Mouse (Mus musculus): ENCODE data around the gene AY358078.
"Not testable (repeated sequence)": the region's sequence is repeated elsewhere in the genome, so short reads cannot be mapped to it uniquely, and the experiment has no call there.

The AY358078 gene

DNA sequence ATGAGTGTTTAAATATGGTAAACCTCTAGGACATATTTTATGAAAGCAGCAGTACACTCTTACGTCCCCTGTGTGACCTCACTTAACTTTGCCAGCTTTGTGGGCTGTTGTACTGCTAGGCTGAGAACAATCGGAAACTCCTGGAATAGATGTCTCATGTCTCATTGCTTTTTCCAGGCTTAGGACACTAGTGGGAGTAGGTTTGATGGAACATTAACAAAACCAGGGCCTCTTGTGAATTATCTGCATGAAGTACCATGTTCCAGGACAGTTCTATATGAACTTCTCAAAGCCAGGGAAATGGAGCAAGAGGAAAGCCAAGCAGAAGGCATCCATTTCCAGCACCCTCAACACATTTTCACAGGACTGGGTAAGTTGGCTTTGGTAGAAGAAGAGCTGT, at the start of gene AY358078:
TSS of gene AY358078 (plus strand) at position 301 of the 400 bp plus-strand sequence.
- DNase-seq, result no peak

DNA sequence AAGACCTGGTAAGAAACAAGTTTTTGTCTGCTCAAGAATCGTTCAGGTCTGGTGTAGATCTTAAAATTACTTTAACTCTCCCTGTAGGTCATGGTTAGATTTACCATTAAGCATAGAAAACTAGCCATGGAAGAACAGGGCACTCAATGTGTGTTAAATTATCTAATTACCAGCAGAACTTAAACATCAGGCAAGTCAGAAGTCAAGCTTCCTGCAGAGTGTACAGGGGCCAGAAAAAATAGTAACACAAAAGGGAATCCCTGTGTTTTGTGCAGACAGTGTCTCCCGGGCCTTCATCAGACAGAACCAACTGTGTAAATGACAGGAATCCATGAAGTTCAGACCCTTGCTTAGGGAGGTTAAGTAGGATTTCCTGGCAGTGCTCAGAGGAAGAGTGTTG, 43.9 kb upstream of the AY358078 start:
- no peak for DNase-seq

DNA sequence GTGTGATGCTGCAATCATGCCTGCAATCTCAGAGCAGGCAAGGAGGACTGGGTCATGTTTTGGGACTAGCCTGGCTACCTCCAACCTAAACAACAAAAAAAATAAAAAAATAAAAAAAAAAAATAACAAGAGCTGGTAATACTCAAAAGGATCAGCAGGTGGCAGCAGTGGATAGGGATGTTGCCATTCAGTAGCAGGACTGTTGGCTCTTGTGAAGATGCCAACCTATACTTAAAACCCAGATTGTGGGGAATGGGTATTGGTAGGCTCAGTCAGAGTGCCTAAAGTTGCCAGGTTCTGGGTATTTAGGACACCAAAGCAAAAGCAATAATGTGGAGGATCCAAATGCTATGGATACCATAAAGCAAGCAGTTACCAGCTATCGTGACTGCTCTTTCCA, 28.5 kb upstream of the AY358078 start:
- DNase-seq, result peak; percentile 2 to 3

DNA sequence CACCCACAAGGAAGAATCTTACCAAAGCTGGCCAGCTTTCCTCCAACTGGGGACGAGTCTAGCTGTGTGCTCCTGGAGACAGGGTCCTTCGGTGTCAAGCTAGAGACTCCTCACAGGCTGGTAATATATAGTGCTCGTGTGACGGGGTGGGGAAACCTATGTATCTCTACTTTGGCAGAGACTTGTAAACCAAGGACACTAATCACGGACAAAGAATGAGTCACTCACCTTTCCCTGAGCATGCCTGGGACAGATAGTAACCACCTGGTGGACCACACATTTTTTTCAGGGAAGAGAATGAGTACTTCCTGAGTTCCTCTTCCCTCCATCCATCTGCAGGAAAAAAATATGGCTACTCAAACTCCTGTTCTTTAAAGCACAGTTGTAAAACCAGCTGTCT, 26.4 kb upstream of the AY358078 start, which contains the start of gene Ang4:
TSS of gene Ang4 (minus strand) at position 101 of the 400 bp plus-strand sequence.
- no peak for DNase-seq

DNA sequence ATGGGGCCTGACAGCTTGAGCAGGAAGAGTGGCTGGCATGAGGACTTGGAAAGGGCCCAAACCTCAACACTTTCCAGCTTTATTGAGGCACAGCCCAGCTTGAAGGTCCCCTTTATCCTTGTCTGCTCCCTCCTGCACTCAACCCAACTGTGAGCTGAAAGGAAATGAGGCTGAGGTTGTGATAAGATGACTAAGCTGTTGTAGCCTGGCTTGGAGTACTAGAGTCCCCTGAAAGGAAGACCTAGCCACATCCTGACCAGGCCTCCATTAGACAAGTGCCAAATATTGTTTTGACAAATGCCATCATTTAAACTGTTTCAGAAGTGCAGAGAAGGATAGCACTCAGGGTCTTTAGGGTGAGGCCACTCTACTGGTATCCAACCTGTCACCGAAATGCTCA, 22.1 kb upstream of the AY358078 start:
- no peak for DNase-seq

DNA sequence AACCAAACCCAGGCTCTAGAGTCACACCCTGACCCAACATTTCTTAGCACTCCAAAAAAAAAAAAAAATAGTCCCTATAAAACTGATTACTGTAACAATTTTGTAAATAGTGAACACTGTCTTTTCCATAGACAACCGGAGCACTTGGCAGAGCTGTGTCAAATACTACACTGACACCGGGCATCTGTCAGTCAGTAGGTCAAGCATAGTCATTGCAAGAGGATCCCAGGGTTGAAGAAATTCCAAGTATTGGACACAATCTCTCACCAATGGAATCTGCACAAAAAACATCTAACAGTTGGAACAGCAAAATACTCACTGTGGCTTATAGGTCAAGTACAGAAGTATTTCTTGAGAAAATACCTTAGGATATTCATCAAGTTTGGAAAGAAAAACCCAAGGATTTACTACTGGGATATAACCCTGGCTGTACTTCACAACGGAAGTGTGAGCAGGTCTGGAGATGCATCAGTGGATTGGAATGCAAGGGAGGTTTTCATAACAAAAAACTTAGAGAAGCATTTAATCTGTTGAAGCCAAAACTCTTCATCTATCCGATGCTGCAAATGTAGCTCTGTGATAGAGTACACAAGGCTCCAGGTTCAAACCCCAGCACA, 20.9 kb upstream of the AY358078 start:
- no peak for DNase-seq

DNA sequence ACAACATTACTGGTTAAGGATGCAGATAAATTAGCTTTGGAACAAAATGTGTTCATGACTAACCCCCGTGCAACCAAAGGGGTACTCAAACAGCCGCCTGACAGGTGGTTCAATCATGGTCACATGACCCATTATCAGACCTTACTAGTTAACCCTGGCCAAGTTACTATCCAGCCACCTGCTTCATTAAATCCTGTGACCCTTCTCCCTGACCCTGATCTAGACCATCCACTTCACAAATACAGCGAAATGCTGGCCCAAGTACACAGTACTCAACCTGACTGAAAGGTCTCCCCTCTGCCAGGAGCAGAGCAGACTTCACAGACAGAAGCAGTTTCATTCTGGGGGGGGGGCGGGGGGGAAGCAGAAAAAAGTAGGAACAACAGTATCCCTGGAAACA, 13.5 kb upstream of the AY358078 start:
- DNase-seq, result no peak

DNA sequence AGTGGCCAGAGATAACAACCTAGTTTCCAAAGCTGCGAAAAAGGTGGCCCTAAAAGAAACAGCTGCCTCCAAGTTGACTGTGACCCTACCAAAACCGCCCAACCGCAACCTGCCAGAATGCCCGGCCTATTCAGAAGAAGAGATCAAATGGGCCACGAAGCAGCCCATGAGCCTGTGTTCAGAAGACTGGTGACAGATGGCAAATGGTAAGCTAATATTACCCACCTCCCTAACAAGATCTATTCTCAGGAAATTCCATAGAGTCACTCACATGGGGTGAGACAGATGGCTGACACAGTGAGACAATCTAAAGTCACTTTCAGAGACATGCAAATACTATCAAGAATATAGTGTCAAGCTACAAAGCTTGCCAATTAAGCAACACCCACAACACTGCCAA, 12.8 kb upstream of the AY358078 start:
- no peak for DNase-seq

DNA sequence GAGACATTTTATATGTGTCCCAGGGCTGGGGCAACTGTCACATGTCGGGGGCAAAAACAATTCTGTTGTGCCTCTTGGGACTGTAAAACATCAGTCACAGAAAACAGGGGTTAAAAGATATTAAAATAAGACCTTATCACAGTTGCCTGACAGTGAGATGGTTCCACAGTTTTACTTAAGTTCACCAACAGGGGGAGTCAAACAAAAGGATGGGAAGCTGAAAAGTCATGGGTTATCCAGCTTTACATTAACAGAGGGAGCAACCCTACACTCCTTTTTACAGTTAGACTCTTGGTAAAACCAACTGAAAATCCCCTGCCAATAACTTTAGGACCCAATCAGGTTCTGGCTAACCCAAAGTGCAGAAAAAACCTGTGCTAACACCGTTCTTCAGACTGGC, 10.7 kb upstream of the AY358078 start:
- no peak for DNase-seq

DNA sequence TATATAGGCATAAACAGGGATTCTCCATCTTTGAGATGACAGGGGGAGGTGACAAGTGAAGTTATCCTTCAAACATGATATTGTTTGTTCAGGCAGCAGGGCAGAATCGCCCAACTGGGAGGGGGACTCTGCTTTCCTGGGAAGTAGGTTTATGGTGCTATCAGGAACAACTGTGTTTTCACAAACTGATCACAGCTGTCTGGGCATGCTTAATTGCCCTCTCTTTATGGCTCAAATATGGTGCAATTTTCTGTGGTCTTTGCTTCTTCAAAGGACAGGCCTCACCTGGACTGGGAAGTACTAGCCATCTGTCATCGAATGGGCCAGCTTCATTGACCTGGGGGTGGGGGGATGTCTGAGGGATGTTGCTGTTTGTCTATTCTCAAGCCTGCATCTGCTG, 5.7 kb upstream of the AY358078 start:
- DNase-seq, result no peak

DNA sequence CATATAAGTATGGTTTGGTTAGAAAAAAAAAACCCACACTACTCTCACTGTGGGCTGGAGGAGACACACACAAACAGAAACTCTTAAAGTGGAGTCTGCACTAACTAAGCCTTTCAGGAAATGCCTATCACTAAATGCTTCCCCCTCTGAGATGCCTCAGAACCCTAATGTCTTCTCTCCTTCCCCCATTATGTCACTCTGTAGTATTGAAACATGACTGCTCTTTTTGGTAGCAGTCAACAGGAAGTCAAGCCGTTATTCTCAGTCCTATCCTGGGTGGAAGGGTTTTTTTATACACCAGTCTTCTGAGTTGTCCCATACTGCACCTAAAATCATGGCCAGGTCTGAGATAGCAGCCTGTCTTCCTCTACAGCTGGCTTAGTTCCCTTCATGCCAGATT, 26.8 kb downstream of the AY358078 start:
- DNase-seq, result no peak

DNA sequence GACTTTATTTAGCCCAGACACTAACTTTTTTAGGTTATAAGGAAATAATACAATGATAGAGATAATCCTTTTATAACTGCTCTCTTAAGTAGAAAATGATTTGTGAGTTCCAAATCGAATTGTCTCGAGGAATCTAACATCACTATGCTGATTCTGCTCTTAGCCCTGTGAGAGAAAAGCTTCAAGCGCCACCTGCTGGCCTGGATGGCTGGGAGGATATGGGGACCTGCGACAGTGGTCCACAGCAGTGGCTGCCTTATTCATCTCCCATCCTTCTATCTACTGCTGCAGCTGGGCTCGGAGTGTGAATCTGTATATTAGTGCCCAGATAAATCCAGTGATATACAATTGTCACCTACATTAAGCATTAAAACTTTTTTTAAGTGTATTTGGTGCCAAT, 28.0 kb downstream of the AY358078 start:
- DNase-seq, result peak in 1 of 2 experiments; percentile 20

DNA sequence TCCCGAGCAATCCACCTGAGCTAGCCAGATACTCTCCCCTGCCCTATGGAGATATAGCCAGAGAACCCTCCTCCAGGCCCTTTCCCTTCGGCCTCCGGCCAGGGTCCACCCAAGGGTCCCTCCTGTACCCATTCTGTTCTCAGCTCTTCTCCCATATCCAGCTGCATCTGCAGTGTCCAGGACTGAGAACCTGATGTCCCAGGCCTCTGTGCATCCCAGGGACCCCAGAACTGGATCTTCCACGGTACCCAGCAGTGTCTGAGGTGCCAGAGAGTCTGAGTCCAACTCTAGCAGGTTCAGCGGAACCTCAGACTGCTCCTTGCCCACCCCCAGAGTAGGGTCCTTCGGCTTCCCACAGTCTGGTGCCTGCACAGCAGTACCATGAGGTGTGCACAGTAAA, 29.3 kb downstream of the AY358078 start:
- no peak for DNase-seq

DNA sequence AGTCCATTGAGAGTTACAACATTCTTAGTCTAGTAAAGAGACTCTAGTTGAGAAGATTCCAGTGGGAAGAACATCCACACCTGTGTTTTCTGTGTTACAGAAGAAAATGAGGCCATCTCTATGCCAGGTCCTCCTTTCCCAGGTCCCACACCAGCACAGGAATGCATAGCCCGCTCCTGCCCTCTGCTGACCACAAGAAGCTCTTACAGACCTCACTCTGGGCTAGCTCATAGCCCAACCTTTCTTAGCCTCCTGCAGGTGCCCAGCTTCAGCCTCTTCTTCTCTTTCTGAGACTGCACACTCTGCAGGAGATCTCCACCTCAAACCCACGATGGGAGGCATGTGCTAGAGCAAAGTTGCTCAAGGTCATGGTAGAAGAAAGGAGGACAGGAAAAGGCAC, 38.6 kb downstream of the AY358078 start:
- not testable (repeated sequence) for DNase-seq

DNA sequence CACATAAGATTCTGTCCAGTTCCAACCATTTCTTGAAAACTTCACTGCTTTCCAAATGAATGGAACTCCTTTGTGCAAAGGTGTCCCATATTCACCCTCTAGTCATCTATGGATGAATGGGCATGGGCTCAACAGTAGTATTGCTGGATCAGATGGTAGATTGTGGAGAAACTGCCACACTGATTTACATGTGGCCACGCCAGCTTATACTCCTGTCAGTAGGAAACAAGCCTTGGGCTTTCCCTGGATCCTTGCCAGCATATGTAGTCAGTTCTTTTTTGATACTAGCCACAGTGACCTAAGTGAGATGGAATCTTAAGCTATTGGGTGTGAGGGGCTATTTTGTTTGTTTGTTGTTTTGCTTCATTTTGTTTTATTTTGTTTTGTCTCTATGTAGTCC, 42.4 kb downstream of the AY358078 start:
- no peak for DNase-seq

DNA sequence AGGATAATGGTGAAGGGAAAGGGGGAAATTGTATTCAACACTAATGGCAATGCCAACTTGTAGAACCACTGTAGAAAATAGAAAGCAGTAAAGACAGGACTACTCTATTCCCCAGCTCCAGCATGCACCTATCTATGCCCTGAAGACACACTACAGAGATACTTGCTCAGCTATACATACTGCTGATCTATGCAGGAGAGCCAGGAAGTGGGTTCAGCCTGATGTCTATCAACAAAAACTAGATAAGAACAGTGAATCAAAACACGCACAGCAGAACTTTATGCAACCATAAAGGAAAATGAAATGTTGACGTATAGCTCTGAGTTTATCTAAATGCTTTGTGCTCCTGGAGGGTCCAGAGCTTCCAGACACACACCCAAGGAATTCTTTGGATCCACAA, 42.9 kb downstream of the AY358078 start:
- no peak for DNase-seq

DNA sequence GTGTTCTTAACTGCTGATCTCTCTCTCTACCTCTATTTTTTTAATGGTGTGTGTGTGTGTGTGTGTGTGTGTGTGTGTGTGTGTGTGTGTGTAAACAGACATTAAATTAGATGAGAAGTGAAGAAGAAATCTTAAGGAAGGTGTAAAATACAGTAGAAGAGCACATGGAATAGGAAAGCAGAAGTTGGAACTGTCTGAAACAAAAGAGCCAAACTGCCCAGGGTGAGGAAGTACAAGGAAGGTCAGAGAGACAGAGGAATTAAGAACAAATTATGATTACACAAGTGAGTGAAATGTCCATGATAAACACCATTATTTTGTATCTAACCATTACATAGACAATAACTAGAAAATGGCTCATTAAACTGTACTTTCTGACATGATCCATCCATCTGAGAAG, 44.0 kb downstream of the AY358078 start:
- DNase-seq, result no peak

DNA sequence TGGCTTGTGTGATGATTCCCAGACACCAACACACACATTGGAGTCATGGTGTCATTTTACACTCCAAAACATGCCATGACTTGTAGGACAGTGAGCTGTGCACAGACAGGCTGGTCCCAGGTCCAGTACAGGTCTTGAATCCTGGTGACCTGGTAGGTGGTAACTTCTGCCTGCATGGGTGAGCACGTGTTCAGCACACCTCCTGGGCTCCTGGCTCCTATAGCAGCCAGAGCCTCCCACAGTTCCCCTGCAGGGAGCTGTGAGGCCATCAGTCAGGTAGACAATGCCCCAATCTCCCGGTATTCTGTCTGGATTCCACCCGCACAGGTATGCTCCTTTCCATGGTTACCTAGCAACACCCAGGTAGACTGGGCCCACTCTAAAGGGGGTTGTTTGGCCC, 46.7 kb downstream of the AY358078 start:
- DNase-seq, result no peak

DNA sequence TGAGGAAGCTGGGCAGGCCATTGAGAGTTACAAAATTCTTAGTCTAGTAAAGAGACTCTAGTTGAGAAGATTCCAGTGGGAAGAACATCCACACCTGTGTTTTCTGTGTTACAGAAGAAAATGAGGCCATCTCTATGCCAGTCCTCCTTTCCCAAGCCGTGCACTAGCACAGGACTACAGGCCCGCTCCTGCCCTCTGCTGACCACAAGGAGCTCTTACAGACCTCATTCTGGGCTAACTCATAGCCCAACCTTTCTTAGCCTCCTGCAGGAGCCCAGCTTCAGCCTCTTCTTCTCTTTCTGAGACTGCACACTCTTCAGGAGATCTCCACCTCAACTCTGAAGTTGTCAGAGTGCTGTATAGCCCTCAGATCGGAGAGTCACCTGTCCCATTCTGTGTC, 51.2 kb downstream of the AY358078 start:
- DNase-seq, result not testable (repeated sequence)

DNA sequence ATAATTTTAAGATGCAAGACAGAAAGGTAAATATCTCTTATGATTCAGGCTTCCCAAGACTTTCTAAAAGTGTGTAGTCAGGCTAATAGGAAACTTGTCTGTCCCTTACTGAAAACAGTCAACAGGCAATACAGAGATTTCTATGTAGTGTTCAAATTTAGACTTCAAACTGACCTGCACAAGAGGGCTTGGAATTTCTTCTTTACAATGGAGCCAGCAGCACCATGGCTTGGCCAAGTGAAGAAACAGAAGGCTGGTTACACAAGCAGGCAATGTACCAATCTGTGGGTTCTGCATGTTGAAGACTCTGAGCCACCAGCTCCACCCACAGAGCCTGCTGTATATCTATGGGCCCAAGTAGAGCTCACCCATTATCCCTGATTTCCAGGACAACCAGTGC, 53.6 kb downstream of the AY358078 start, which contains the start of gene Ear6:
TSS of gene Ear6 (plus strand) at position 301 of the 400 bp plus-strand sequence.
- DNase-seq, result no peak

DNA sequence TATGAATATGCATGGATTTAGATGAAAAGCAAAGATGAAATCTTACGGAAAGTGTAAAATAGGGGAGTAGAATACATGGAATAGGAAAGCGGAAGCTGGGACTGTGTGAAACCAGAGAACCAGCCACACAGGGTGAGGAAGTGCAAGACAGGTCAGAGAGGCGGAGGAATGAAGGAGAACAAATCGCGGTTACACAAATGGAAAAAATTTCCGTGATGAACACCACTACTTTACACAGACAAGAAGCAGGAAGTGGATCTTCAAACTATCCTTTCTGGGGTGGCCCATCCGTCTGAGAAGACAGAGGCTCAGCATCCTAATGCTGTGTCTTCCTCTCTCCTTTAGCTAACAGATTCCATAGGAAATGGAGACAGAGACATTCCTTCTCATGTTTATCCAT, 55.4 kb downstream of the AY358078 start:
- not testable (repeated sequence) for DNase-seq

DNA sequence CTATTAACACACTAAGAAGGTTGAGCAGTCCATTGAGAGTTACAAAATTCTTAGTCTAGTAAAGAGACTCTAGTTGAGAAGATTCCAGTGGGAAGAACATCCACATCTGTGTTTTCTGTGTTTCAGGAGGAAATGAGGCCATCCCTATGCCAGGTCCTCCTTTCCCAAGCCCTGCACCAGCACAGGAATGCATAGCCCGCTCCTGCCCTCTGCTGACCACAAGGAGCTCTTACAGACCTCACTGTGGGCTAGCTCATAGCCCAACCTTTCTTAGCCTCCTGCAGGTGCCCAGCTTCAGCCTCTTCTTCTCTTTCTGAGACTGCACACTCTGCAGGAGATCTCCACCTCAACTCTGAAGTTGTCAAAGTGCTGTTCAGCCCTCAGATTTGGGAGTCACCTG, 63.8 kb downstream of the AY358078 start:
- DNase-seq, result not testable (repeated sequence)

DNA sequence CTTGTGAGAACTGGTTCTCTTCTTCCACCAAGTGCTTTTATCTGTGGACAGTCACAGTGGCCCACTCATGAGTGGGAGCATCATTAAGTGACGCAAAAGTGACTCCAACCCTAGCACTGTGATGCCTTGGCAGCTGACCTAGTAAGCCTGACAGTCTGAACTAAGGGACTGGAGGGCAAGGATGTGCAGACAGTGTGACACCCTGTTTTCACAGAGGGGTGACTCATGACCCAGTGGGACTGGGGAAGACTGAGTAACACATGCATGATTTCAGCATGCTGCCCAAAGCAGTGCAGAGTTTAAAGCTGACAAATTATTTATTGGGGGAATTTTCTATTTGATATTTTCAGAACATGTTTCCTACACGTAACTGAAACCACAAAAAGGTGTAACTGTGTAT, 70.9 kb downstream of the AY358078 start:
- no peak for DNase-seq

DNA sequence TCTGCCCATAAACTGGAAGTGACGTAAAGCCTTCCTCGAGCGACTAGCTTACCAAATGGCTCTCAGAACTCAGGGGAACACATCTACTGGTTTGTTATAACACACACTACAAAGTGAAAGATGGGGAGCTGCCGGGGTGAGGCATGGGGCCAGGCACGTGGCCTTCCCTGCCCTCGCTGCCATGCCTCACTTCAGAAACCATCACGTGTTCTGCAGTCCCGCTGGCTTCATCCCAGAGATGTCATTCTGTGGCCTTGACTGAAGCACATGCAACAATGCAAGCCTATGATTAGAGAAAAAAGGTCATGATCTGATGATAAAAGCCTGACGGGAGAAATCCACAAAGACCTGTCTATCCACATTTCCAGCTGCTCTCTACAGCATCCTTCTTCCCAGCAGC, 71.9 kb downstream of the AY358078 start:
- DNase-seq, result no peak
